Mouse (Mus musculus) activated CD4-positive, CD25-positive, alpha-beta regulatory T cell (primary cell): ENCODE data around the gene Vasn. TPM values are rescaled to one million over a fixed set of nuclear protein-coding genes. Genes with fewer than 3 reads are reported as not detected.

Experiments used
- polyA plus RNA-seq, 2 experiments: library from polyadenylated mRNA; unstranded; fragments of 100-300 nt; shearing (Covaris generic); gene quantifications; one replicate each; pipeline ENCODE4 v1.2.1; 2017

Gene Vasn
- 1 to 10 TPM in 1 of 2 experiments, under 1 TPM in 1; 0.47 to 1.5 TPM for polyA plus RNA-seq

GRCm38 (mm10) chr16:4639831-4640237 is at the start of gene Vasn, which contains the start of gene Dnaja3:
Vasn (plus strand) TSS chr16:4639941.
Dnaja3 (plus strand) TSS chr16:4639989.

GRCm38 (mm10) chr16:4593971-4594813 is 45.5 kb upstream of the Vasn start, which contains the start of gene Glis2:
Glis2 (plus strand) TSS chr16:4594713.

DNA sequence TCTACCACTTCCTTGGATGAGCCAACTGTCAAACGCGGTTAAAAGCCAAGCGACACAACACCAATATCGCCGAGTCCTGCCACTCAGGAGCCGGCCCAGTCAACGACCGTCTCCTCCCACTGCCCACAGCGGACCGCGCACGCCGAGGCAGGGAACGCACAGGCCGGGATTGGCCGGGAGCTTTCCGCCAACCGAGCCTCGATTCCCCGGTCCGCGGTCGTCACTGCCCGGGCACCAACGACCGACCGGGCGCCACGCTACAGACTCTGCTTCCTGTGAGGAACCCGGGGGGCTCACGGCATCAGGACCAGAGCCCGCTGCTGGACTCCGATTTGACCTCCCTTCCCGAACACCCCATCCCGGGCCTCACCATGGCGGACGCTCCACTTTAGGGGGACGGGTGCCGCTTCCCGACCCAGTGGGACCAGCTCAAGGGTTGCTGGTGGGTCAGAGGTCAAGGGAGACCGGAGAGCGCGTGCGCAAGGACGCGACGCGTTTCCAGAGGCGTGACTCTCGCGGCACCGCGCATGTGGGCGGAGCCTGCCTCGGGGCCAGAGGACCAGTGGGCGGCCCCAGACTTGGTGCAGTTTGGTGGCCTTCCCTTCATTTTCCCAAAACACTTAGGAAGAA is 15.1 kb upstream of the Vasn start, which contains the start of gene Pam16:
Gene Pam16, minus strand, starts transcription at position 508 of the 630 bp plus-strand sequence.

GRCm38 (mm10) chr16:4679121-4680018 is 39.6 kb downstream of the Vasn start, which contains the start of gene Coro7:
Coro7 (minus strand) TSS chr16:4679777.

Other genes starting within 250 kb of the Vasn start
- 1 to 10 TPM in 1 of 2 experiments, under 1 TPM in 1; 0.26 to 1.2 TPM for gene Adcy9, start 219.4 kb upstream of the Vasn start, polyA plus RNA-seq
- gene Srl, start 98.1 kb upstream of the Vasn start, polyA plus RNA-seq = under 1 TPM; 0.10 to 0.50 TPM
- 1 to 10 TPM; 1.3 to 1.9 TPM for gene Tfap4, start 80.1 kb upstream of the Vasn start, polyA plus RNA-seq
- gene Glis2, start 45.2 kb upstream of the Vasn start, polyA plus RNA-seq = 1 to 10 TPM in 1 of 2 experiments, under 1 TPM in 1; 0.23 to 1.2 TPM
- gene Pam16, start 15.0 kb upstream of the Vasn start, polyA plus RNA-seq = 10 to 100 TPM in 1 of 2 experiments, 1 to 10 TPM in 1; 9.9 to 10.0 TPM
- 10 to 100 TPM; 32.8 to 35.8 TPM for gene Dnaja3, start within 50 bp of the Vasn start, polyA plus RNA-seq
- gene Coro7, start 39.8 kb downstream of the Vasn start, polyA plus RNA-seq = 100 to 1,000 TPM in 1 of 2 experiments, 10 to 100 TPM in 1; 82.0 to 176 TPM
- gene Nmral1, start 79.4 kb downstream of the Vasn start, polyA plus RNA-seq = 10 to 100 TPM; 13.8 to 24.6 TPM
- gene Hmox2, start 86.4 kb downstream of the Vasn start, polyA plus RNA-seq = 100 to 1,000 TPM in 1 of 2 experiments, 10 to 100 TPM in 1; 90.8 to 101 TPM
- gene Cdip1, start 150.4 kb downstream of the Vasn start, polyA plus RNA-seq = 10 to 100 TPM; 27.8 to 50.8 TPM
- 1 to 10 TPM in 1 of 2 experiments, under 1 TPM in 1; 0.13 to 1.7 TPM for gene 4930562C15Rik, start 195.5 kb downstream of the Vasn start, polyA plus RNA-seq
- 10 to 100 TPM; 47.1 to 53.4 TPM for gene Ubald1, start 240.4 kb downstream of the Vasn start, polyA plus RNA-seq
- 10 to 100 TPM; 46.6 to 48.3 TPM for gene Mgrn1, start 246.3 kb downstream of the Vasn start, polyA plus RNA-seq